Mouse (Mus musculus) megakaryocyte, embryonic 14.5 days (primary cell): ENCODE results near the gene Ciao1.

ENCODE experiments used
- FLI1 ChIP-seq: IDR thresholded peaks from 2 replicates; pipeline ENCODE4 v1.6.1; 2012; ENCODE audit warnings: low read length, inconsistent platforms, mixed read lengths
- GATA1 ChIP-seq: IDR thresholded peaks from 3 replicates; pipeline ENCODE4 v1.6.1; 2012; ENCODE audit warnings: mixed read lengths, low read length, inconsistent platforms, borderline replicate concordance

DNA sequence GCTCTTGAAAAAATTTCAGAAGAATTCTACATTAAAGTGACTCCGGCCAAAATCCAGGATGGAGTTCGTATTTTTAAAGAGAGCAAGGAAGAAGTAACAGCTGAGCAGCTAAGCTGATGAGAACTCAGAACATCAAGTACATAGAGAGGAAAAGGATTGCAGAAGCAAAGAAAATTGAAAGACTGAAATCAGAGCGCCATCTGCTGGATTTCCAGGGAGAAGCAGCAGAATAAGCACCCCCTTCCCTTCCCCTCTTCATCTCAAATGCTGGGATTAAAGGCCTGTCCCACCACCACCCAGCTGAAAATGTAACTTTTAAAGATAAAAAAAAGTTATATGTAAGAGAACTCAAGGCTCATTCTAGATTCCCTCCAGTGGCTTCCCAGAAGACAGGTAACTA lies 42.7 kb downstream of the Ciao1 start:
- TF ChIP-seq FLI1, result no peak
- TF ChIP-seq GATA1, result no peak
